Comparison of ENCODE assay signal across 18 mouse cellular contexts in genomic region chr2:23015335-23015734, GRCm38 (mm10). TPM values are rescaled to one million over a fixed set of nuclear protein-coding genes. Genes with fewer than 3 reads are reported as not detected.
DNase-seq lines count a peak whose midpoint lies in the region; ATAC-seq and TF ChIP-seq lines count a peak whose summit lies in the region.
"Had no signal": no experiment of that assay in that cellular context is flagged by ENCODE, and none has a peak within 500 bp of the region (broad histone marks: within the 10 kb centered on the region; RNA-seq: fewer than 3 reads in every experiment).

No protein-coding gene starts in this region.

- no peak for TF ChIP-seq CTCF in G1E (IDR thresholded peaks at IDR 0.05; ENCODE audit: low read depth, low read length)

- 58% methylated on average over 18 of the region's 18 CpGs for WGBS in intestine, embryonic 16.5 days
- WGBS in intestine, embryonic 15.5 days = 49% methylated on average over 18 of the region's 18 CpGs
- 44% methylated on average over 18 of the region's 18 CpGs for WGBS in lung, embryonic 15.5 days

- ATAC-seq in intestine, embryonic 16.5 days = peak; percentile 44; the same call in 1 of the 2 replicates
- no peak for ATAC-seq in intestine, embryonic 15.5 days
- peak; percentile 42; the same call in 1 of the 2 replicates for ATAC-seq in lung, embryonic 15.5 days (ENCODE audit: borderline replicate concordance, extremely low read depth, low FRiP score, low TSS enrichment)
- no peak for ATAC-seq in G1E (ENCODE audit: extremely low read depth, insufficient number of reproducible peaks, low FRiP score, poor library complexity, severe bottlenecking)
- ATAC-seq in granulocyte monocyte progenitor cell, adult 5-6 weeks (replicated peaks; ENCODE audit: poor library complexity, severe bottlenecking) = 0 out of 2 replicates have a peak, but pooled peaks have one; percentile 9
- no peak for ATAC-seq in megakaryocyte-erythroid progenitor cell, adult 5-6 weeks (replicated peaks; ENCODE audit: low FRiP score, low TSS enrichment, poor library complexity, severe bottlenecking)
- ATAC-seq: forebrain, postnatal 0 days had no signal

- no peak overlapping the region for H3K9ac ChIP-seq in intestine, embryonic 16.5 days (ENCODE audit: low read depth, low read length)
- H3K9ac ChIP-seq in intestine, embryonic 15.5 days = no peak overlapping the region
- no peak overlapping the region for H3K9ac ChIP-seq in lung, embryonic 15.5 days
- H3K9ac ChIP-seq: forebrain, postnatal 0 days; limb, embryonic 13.5 days; stomach, embryonic 15.5 days had no signal

- no peaks in the 10 kb centered on the region for H3K9me3 ChIP-seq in intestine, embryonic 16.5 days (ENCODE audit: control insufficient read depth, low read length)
- no peaks in the 10 kb centered on the region for H3K9me3 ChIP-seq in intestine, embryonic 15.5 days
- H3K9me3 ChIP-seq in lung, embryonic 15.5 days = no peaks in the 10 kb centered on the region
- H3K9me3 ChIP-seq in G1E (replicated peaks) = no peaks in the 10 kb centered on the region
- H3K9me3 ChIP-seq: limb, embryonic 13.5 days; stomach, embryonic 15.5 days had no signal

- DNase-seq in lung, postnatal 14 days = no peak
- no peak for DNase-seq in G1E (ENCODE audit: low spot score)
- DNase-seq: adrenal gland, postnatal 14 days; cerebellum, postnatal 36 days; forebrain, postnatal 0 days; gastrocnemius, postnatal 10 days; kidney, adult 9 months; layer of hippocampus, postnatal 36 days; right cerebral cortex, postnatal 4 days had no signal

- peaks cover 13% of the 10 kb centered on the region; the same call in 1 of the 2 replicates for H3K4me1 ChIP-seq in intestine, embryonic 16.5 days (ENCODE audit: control insufficient read depth, insufficient read depth, low read length)
- H3K4me1 ChIP-seq in intestine, embryonic 15.5 days (replicated peaks) = peaks cover 4% of the 10 kb centered on the region; the same call in 1 of the 2 replicates
- peaks cover 10% of the 10 kb centered on the region for H3K4me1 ChIP-seq in lung, embryonic 15.5 days
- H3K4me1 ChIP-seq in G1E (ENCODE audit: insufficient read depth, low read depth, low read length) = peaks cover 26% of the 10 kb centered on the region

- no peak overlapping the region for H3K4me3 ChIP-seq in intestine, embryonic 16.5 days (ENCODE audit: low read length)
- no peak overlapping the region for H3K4me3 ChIP-seq in intestine, embryonic 15.5 days (replicated peaks)
- no peak overlapping the region for H3K4me3 ChIP-seq in lung, embryonic 15.5 days
- peak overlapping the region; percentile 11; the same call in 1 of the 2 replicates for H3K4me3 ChIP-seq in G1E (ENCODE audit: low read depth, low read length)
- H3K4me3 ChIP-seq: limb, embryonic 13.5 days; myocyte; stomach, embryonic 15.5 days had no signal

- H3K27me3 ChIP-seq in intestine, embryonic 16.5 days (replicated peaks; ENCODE audit: control insufficient read depth, insufficient read depth, low read length) = no peaks in the 10 kb centered on the region
- H3K27me3 ChIP-seq in intestine, embryonic 15.5 days (replicated peaks) = no peaks in the 10 kb centered on the region
- no peaks in the 10 kb centered on the region for H3K27me3 ChIP-seq in lung, embryonic 15.5 days
- no peaks in the 10 kb centered on the region for H3K27me3 ChIP-seq in G1E (ENCODE audit: insufficient read depth, low read length)
- H3K27me3 ChIP-seq: CH12.LX; limb, embryonic 13.5 days; stomach, embryonic 15.5 days had no signal

- H3K4me2 ChIP-seq in intestine, embryonic 16.5 days (ENCODE audit: low read depth, low read length) = no peak overlapping the region
- no peak overlapping the region for H3K4me2 ChIP-seq in intestine, embryonic 15.5 days (replicated peaks)
- peak overlapping the region; percentile 13 for H3K4me2 ChIP-seq in lung, embryonic 15.5 days
- H3K4me2 ChIP-seq: limb, embryonic 13.5 days; stomach, embryonic 15.5 days had no signal

- no peaks in the 10 kb centered on the region for H3K36me3 ChIP-seq in intestine, embryonic 16.5 days (ENCODE audit: control insufficient read depth, insufficient read depth, low read length)
- H3K36me3 ChIP-seq in intestine, embryonic 15.5 days = no peaks in the 10 kb centered on the region
- 0 out of 2 replicates have a peak, but pooled peaks cover 3% of the 10 kb centered on the region for H3K36me3 ChIP-seq in lung, embryonic 15.5 days
- peaks cover 11% of the 10 kb centered on the region for H3K36me3 ChIP-seq in G1E (replicated peaks)
- H3K36me3 ChIP-seq: limb, embryonic 13.5 days; stomach, embryonic 15.5 days had no signal

- no peak overlapping the region for H3K27ac ChIP-seq in intestine, embryonic 16.5 days (ENCODE audit: low read length)
- H3K27ac ChIP-seq in intestine, embryonic 15.5 days = no peak overlapping the region
- 0 out of 2 replicates have a peak overlapping the region, but pooled peaks have one; percentile 6 for H3K27ac ChIP-seq in lung, embryonic 15.5 days
- H3K27ac ChIP-seq: limb, embryonic 13.5 days; stomach, embryonic 15.5 days had no signal

RNA-seq across cellular contexts. Expression of gene Abi1, which starts 24.7 kb away (rescaled TPM):
- 52.1 and 54.0 TPM in 2 replicates for polyA plus RNA-seq in intestine, embryonic 16.5 days (2015; fragmentation: Nextera tagmentation; extraction: Ambion mirVana)
- polyA plus RNA-seq in intestine, embryonic 15.5 days (2015; fragmentation: Nextera tagmentation; extraction: Ambion mirVana) = 46.6 TPM in 2 replicates
- 47.1 and 50.6 TPM in 2 replicates for polyA plus RNA-seq in lung, embryonic 15.5 days (2015; fragmentation: Nextera tagmentation; extraction: Ambion mirVana)
- total RNA-seq in G1E (2014; fragmentation: Nextera tagmentation) (120 and 124 TPM in 2 replicates), G1E (2017) (138 and 144 TPM in 2 replicates)
- 41.5 and 51.9 TPM in 2 replicates for polyA plus RNA-seq in G1E (2012)
- 64.4 and 103 TPM in 2 replicates for total RNA-seq in granulocyte monocyte progenitor cell, adult 5-6 weeks (2014; fragmentation: Nextera tagmentation)
- total RNA-seq in granulocyte monocyte progenitor cell, adult 5-6 weeks (2017) = 88.9 and 110 TPM in 2 replicates
- total RNA-seq in megakaryocyte-erythroid progenitor cell, adult 5-6 weeks (2014; fragmentation: Nextera tagmentation) = 49.1 and 70.0 TPM in 2 replicates
- total RNA-seq in megakaryocyte-erythroid progenitor cell, adult 5-6 weeks (2017) = 77.0 and 113 TPM in 2 replicates

RNA-seq across cellular contexts. Expression of gene Acbd5, which starts 52.6 kb away (rescaled TPM):
- polyA plus RNA-seq in intestine, embryonic 16.5 days (2015; fragmentation: Nextera tagmentation; extraction: Ambion mirVana) = 28.9 and 32.5 TPM in 2 replicates
- polyA plus RNA-seq in intestine, embryonic 15.5 days (2015; fragmentation: Nextera tagmentation; extraction: Ambion mirVana) = 31.0 and 31.8 TPM in 2 replicates
- 30.2 and 30.7 TPM in 2 replicates for polyA plus RNA-seq in lung, embryonic 15.5 days (2015; fragmentation: Nextera tagmentation; extraction: Ambion mirVana)
- total RNA-seq in G1E (2014; fragmentation: Nextera tagmentation) = 17.2 and 21.5 TPM in 2 replicates
- total RNA-seq in G1E (2017) = 17.9 and 25.1 TPM in 2 replicates
- 3.9 and 5.2 TPM in 2 replicates for polyA plus RNA-seq in G1E (2012)
- 15.9 and 34.7 TPM in 2 replicates for total RNA-seq in granulocyte monocyte progenitor cell, adult 5-6 weeks (2014; fragmentation: Nextera tagmentation)
- 22.6 and 40.2 TPM in 2 replicates for total RNA-seq in granulocyte monocyte progenitor cell, adult 5-6 weeks (2017)
- 19.6 and 22.1 TPM in 2 replicates for total RNA-seq in megakaryocyte-erythroid progenitor cell, adult 5-6 weeks (2014; fragmentation: Nextera tagmentation)
- 19.0 and 22.7 TPM in 2 replicates for total RNA-seq in megakaryocyte-erythroid progenitor cell, adult 5-6 weeks (2017)

Comparison
In these comparisons a context has a peak if more than half of its experiments do, and no peak if none do; other contexts are left out.
1. ATAC-seq: peak in intestine, embryonic 16.5 days (single experiment), lung, embryonic 15.5 days (single experiment) and granulocyte monocyte progenitor cell, adult 5-6 weeks (single experiment); none in intestine, embryonic 15.5 days (single experiment), G1E (single experiment) and megakaryocyte-erythroid progenitor cell, adult 5-6 weeks (single experiment).